Mouse (Mus musculus) forebrain, embryonic 11.5 days (tissue): ENCODE measurements at regions not wholly inside any gene's neighbourhood (a gene's known extent, or its start where the extent isn't known, plus 50 kb on each side); places are given as distances from the start of the nearest gene placed in this dataset.

Experiments used
- ATAC-seq: fragments of 200-750 bp; cut with Nextera tagmentation; replicated peaks from 2 replicates; pipeline ENCODE4 v1.8.0; 2017; ENCODE audit warnings: moderate TSS enrichment; ENCODE audit not compliant: low FRiP score
- DNase-seq: peaks from one replicate; pipeline ENCODE4 v3.0.0-alpha.2; 2017; ENCODE audit warnings: low spot score
- H3K27ac ChIP-seq: fragments of 300-500 bp; sonication (generic); 2 replicates; pipeline ENCODE4 v1.5.1; 2014; ENCODE audit warnings: low read depth, low read length
- H3K27me3 ChIP-seq: fragments of 300-500 bp; sonication (generic); 2 replicates; pipeline ENCODE4 v1.6.1; 2014; ENCODE audit warnings: mild to moderate bottlenecking, low read length, mixed read lengths; ENCODE audit not compliant: control insufficient read depth, insufficient read depth
- H3K36me3 ChIP-seq: fragments of 300-500 bp; sonication (generic); 2 replicates; pipeline ENCODE4 v1.6.1; 2014; ENCODE audit warnings: mild to moderate bottlenecking, low read length, moderate library complexity, mixed read lengths; ENCODE audit not compliant: control insufficient read depth, insufficient read depth
- H3K4me1 ChIP-seq: fragments of 300-500 bp; sonication (generic); replicated peaks from 2 replicates; pipeline ENCODE4 v1.6.1; 2014; ENCODE audit warnings: low read length, mixed read lengths; ENCODE audit not compliant: control insufficient read depth, insufficient read depth
- H3K4me2 ChIP-seq: fragments of 300-500 bp; sonication (generic); 2 replicates; pipeline ENCODE4 v1.6.1; 2014; ENCODE audit warnings: low read depth, mild to moderate bottlenecking, low read length, moderate library complexity, mixed read lengths; ENCODE audit not compliant: severe bottlenecking
- H3K4me3 ChIP-seq: fragments of 300-500 bp; sonication (generic); 2 replicates; pipeline ENCODE4 v1.5.1; 2014; ENCODE audit warnings: low read depth, low read length
- H3K9ac ChIP-seq: fragments of 300-500 bp; sonication (generic); 2 replicates; pipeline ENCODE4 v1.6.1; 2014; ENCODE audit warnings: low read length
- H3K9me3 ChIP-seq: fragments of 300-500 bp; sonication (generic); 2 replicates; pipeline ENCODE4 v1.6.1; 2016; ENCODE audit warnings: low read length, mixed read lengths; ENCODE audit not compliant: control insufficient read depth
- WGBS: fragments of 180-500 bp; shearing (Covaris S2); extraction: QIAGEN DNeasy Blood & Tissue Kit; methylation state at CpG from one replicate; pipeline ENCODE4 v1.1.7; 2014; 5-methylcytosine and 5-hydroxymethylcytosine counted together

GRCm38 (mm10) chr10:110534387-110534786 lies 78.4 kb upstream of the Nav3 start:
- H3K27me3 ChIP-seq: no peaks in the 10 kb centered on the region
- H3K9ac ChIP-seq: no peak overlapping the region
- no peaks in the 10 kb centered on the region for H3K36me3 ChIP-seq
- ATAC-seq (no peak), DNase-seq (no peak)
- no peaks in the 10 kb centered on the region for H3K4me1 ChIP-seq
- 34% methylated on average over 5 of the region's 5 CpGs for WGBS
- no peak overlapping the region for H3K4me2 ChIP-seq
- no peak overlapping the region for H3K4me3 ChIP-seq
- H3K9me3 ChIP-seq: no peaks in the 10 kb centered on the region
- H3K27ac ChIP-seq: no peak overlapping the region

GRCm38 (mm10) chr10:110542712-110543111 lies 86.7 kb upstream of the Nav3 start:
- no peak overlapping the region for H3K27ac ChIP-seq
- ATAC-seq (0 out of 2 replicates have a peak, but pooled peaks have one; percentile 35), DNase-seq (no peak)
- WGBS: 16% methylated on average over 6 of the region's 6 CpGs
- no peak overlapping the region for H3K4me3 ChIP-seq
- H3K4me1 ChIP-seq: no peaks in the 10 kb centered on the region
- no peak overlapping the region for H3K9ac ChIP-seq
- H3K36me3 ChIP-seq: no peaks in the 10 kb centered on the region
- no peaks in the 10 kb centered on the region for H3K27me3 ChIP-seq
- H3K9me3 ChIP-seq: no peaks in the 10 kb centered on the region
- H3K4me2 ChIP-seq: no peak overlapping the region

GRCm38 (mm10) chr10:110548391-110548790 lies 92.4 kb upstream of the Nav3 start:
- 79% methylated on average over 2 of the region's 2 CpGs for WGBS
- no peaks in the 10 kb centered on the region for H3K4me1 ChIP-seq
- no peaks in the 10 kb centered on the region for H3K36me3 ChIP-seq
- no peak for ATAC-seq
- H3K27ac ChIP-seq: no peak overlapping the region
- DNase-seq: no peak
- no peak overlapping the region for H3K4me2 ChIP-seq
- H3K9ac ChIP-seq: no peak overlapping the region
- H3K4me3 ChIP-seq: no peak overlapping the region
- no peaks in the 10 kb centered on the region for H3K27me3 ChIP-seq
- no peaks in the 10 kb centered on the region for H3K9me3 ChIP-seq

GRCm38 (mm10) chr10:110553954-110554353 lies 98.0 kb upstream of the Nav3 start:
- DNase-seq (no peak), ATAC-seq (no peak)
- WGBS: 87% methylated on average over 6 of the region's 6 CpGs
- Histone ChIP-seq H3K27ac (no peak overlapping the region), H3K36me3 (no peaks in the 10 kb centered on the region), H3K4me1 (no peaks in the 10 kb centered on the region), H3K9ac (no peak overlapping the region), H3K9me3 (no peaks in the 10 kb centered on the region), H3K27me3 (no peaks in the 10 kb centered on the region), H3K4me2 (no peak overlapping the region), H3K4me3 (no peak overlapping the region)

- WGBS: 81% methylated on average over 1 of the region's 1 CpGs
Measured at GRCm38 (mm10) chr10:110556326-110556883, 100.4 kb upstream of the Nav3 start.

GRCm38 (mm10) chr10:110563057-110563456 lies 107.1 kb upstream of the Nav3 start:
- no peak overlapping the region for H3K4me3 ChIP-seq
- ATAC-seq (no peak), DNase-seq (no peak)
- H3K27ac ChIP-seq: no peak overlapping the region
- WGBS: 90% methylated on average over 5 of the region's 5 CpGs
- H3K36me3 ChIP-seq: no peaks in the 10 kb centered on the region
- no peaks in the 10 kb centered on the region for H3K27me3 ChIP-seq
- H3K9ac ChIP-seq: no peak overlapping the region
- 0 out of 2 replicates have a peak, but pooled peaks cover 4% of the 10 kb centered on the region for H3K4me1 ChIP-seq
- H3K4me2 ChIP-seq: no peak overlapping the region
- H3K9me3 ChIP-seq: no peaks in the 10 kb centered on the region

More at GRCm38 (mm10) chr10:110556326-110556883, 100.4 kb upstream of the Nav3 start:
- H3K4me3 ChIP-seq: no peak overlapping the region
- no peaks in the 10 kb centered on the region for H3K36me3 ChIP-seq
- ATAC-seq (peak; percentile 39; the same call in 1 of the 2 replicates), DNase-seq (no peak)
- H3K27ac ChIP-seq: no peak overlapping the region
- no peaks in the 10 kb centered on the region for H3K9me3 ChIP-seq
- H3K27me3 ChIP-seq: no peaks in the 10 kb centered on the region
- no peaks in the 10 kb centered on the region for H3K4me1 ChIP-seq
- H3K9ac ChIP-seq: no peak overlapping the region
- no peak overlapping the region for H3K4me2 ChIP-seq

- ATAC-seq: no peak
Measured at GRCm38 (mm10) chr10:110563571-110563970, 107.6 kb upstream of the Nav3 start.

GRCm38 (mm10) chr10:110566260-110567050 lies 110.5 kb upstream of the Nav3 start:
- no peaks in the 10 kb centered on the region for H3K27me3 ChIP-seq
- H3K36me3 ChIP-seq: no peaks in the 10 kb centered on the region
- H3K9ac ChIP-seq: no peak overlapping the region
- 0 out of 2 replicates have a peak, but pooled peaks cover 4% of the 10 kb centered on the region for H3K4me1 ChIP-seq
- 77% methylated on average over 12 of the region's 12 CpGs for WGBS
- H3K9me3 ChIP-seq: no peaks in the 10 kb centered on the region
- no peak overlapping the region for H3K27ac ChIP-seq
- ATAC-seq (peak; percentile 43), DNase-seq (no peak)
- no peak overlapping the region for H3K4me2 ChIP-seq
- no peak overlapping the region for H3K4me3 ChIP-seq

More at GRCm38 (mm10) chr10:110563571-110563970, 107.6 kb upstream of the Nav3 start:
- H3K36me3 ChIP-seq: no peaks in the 10 kb centered on the region
- 0 out of 2 replicates have a peak, but pooled peaks cover 4% of the 10 kb centered on the region for H3K4me1 ChIP-seq
- no peak overlapping the region for H3K9ac ChIP-seq
- H3K27me3 ChIP-seq: no peaks in the 10 kb centered on the region
- no peaks in the 10 kb centered on the region for H3K9me3 ChIP-seq
- WGBS: 66% methylated on average over 1 of the region's 1 CpGs
- H3K4me2 ChIP-seq: no peak overlapping the region
- H3K27ac ChIP-seq: no peak overlapping the region
- no peak overlapping the region for H3K4me3 ChIP-seq
- no peak for DNase-seq
